Mouse (Mus musculus) spleen, adult 2 months (tissue): ENCODE results near the gene Trem2.

Experiments
- CTCF ChIP-seq: fragments of 200-500 bp; IDR thresholded peaks from 2 replicates; pipeline ENCODE4 v1.5.1; 2011; ENCODE audit warnings: mild to moderate bottlenecking, inconsistent platforms; ENCODE audit not compliant: insufficient read depth, insufficient read length, insufficient replicate concordance; ENCODE audit errors: extremely low read depth
- POLR2A ChIP-seq: fragments of 200-500 bp; IDR thresholded peaks from 2 replicates; pipeline ENCODE4 v1.6.1; 2011; ENCODE audit warnings: low read depth, low read length, inconsistent platforms

- no peak for TF ChIP-seq POLR2A
- no peak for TF ChIP-seq CTCF
Observed at GRCm38 (mm10) chr17:48341947-48342346, 4.3 kb upstream of the Trem2 start.
